Mouse (Mus musculus) 3T3-L1 (cell line): ENCODE results near the gene Ifnab.

Experiments
- DNase-seq: peaks from one replicate; pipeline ENCODE4 v3.0.0-alpha.2; 2015; ENCODE audit warnings: low read depth, low spot score

The Ifnab gene

GRCm38 (mm10) chr4:88680362-88680761 is 10.8 kb downstream of the Ifnab start:
- peak; percentile 70 for DNase-seq

GRCm38 (mm10) chr4:88676824-88677223 is 14.3 kb downstream of the Ifnab start, which contains the start of gene Ifna16:
TSS of gene Ifna16 (minus strand) at chr4:88676924.
- no peak for DNase-seq

GRCm38 (mm10) chr4:88655461-88655860 is 35.7 kb downstream of the Ifnab start:
- DNase-seq = no peak

- DNase-seq = no peak
These were observed 37.5 kb downstream of the Ifnab start for GRCm38 (mm10) chr4:88653644-88654043.

GRCm38 (mm10) chr4:88644359-88644758 is 46.8 kb downstream of the Ifnab start, which contains the start of gene Ifna13:
TSS of gene Ifna13 (minus strand) at chr4:88644459.
- DNase-seq = no peak

GRCm38 (mm10) chr4:88642526-88642925 is 48.6 kb downstream of the Ifnab start:
- peak; percentile 10 for DNase-seq

GRCm38 (mm10) chr4:88641077-88641831 is 49.9 kb downstream of the Ifnab start:
- DNase-seq = peak; percentile 99

- no peak for DNase-seq
These were observed 50.5 kb downstream of the Ifnab start for GRCm38 (mm10) chr4:88640704-88641076.
